Mouse (Mus musculus): ENCODE measurements around the gene Ccdc181. TPM values are rescaled to one million over a fixed set of nuclear protein-coding genes. Genes with fewer than 3 reads are reported as not detected.

Ccdc181 gene
- polyA plus RNA-seq, 1 experiment from 2014 or later, result 13.5 TPM

DNA sequence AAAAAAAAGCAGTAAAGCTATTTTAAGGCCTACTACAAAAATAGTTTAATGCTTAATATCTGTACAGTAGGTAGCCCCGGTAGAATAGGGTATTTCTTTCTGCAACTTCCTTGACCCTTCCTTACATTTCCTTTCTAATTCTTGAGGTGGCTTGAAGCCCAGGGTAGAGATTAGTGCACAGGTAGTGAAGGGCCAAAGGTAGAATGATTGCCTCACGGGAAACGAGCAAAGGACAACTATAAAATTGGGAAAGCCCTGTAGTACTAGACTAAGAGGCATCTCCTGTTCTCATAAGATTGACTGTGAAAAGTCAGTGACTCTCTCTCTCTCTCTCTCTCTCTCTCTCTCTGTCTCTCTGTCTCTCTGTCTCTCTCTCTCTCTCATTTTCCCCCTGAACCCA is 60.0 kb downstream of the Ccdc181 start:
- no peak for ATAC-seq (ENCODE audit: insufficient read depth, low FRiP score, low TSS enrichment)
- WGBS, result 90% methylated on average over 3 of the region's 3 CpGs

DNA sequence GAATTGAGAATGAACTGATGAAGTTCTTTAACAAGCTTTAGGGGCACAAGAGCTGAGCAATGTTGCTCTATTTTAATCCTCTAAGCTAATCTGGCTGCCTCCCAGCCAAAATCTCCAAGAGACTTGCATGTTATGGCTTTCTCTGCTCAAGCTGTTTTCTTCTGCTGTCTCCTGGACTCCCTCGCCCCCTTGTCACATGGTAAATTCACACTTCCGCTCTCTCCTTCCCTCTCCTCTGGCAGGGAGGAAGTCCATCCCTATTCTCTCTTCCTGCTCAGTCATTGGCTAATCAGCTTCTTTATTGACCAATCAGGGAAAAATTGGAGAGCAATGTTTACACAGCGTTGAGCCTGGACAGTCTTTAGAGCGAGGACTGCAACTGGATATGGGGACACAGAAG is 60.5 kb downstream of the Ccdc181 start:
- ATAC-seq (ENCODE audit: insufficient read depth, low FRiP score, low TSS enrichment), result no peak
- no peak for DNase-seq (ENCODE audit: low spot score)
- 87% methylated on average over 4 of the region's 4 CpGs for WGBS
- Histone ChIP-seq H3K4me3 (ENCODE audit: low read depth, low read length) (no peak overlapping the region), H3K36me3 (ENCODE audit: control insufficient read depth, insufficient read depth, low read length) (no peaks in the 10 kb centered on the region), H3K4me1 (ENCODE audit: control insufficient read depth, insufficient read depth, low read length) (no peaks in the 10 kb centered on the region), H3K27me3 (ENCODE audit: control insufficient read depth, insufficient read depth, low read length) (no peaks in the 10 kb centered on the region), H3K9me3 (ENCODE audit: control insufficient read depth, low read length) (no peaks in the 10 kb centered on the region), H3K4me2 (ENCODE audit: low read depth) (no peak overlapping the region), H3K9ac (ENCODE audit: low read length) (no peak overlapping the region), H3K27ac (ENCODE audit: low read depth, low read length) (no peak overlapping the region)

More for the DNA sequence above, 60.0 kb downstream of the Ccdc181 start:
- Histone ChIP-seq H3K4me1 (ENCODE audit: control insufficient read depth, insufficient read depth, low read length) (no peaks in the 10 kb centered on the region), H3K27me3 (ENCODE audit: control insufficient read depth, insufficient read depth, low read length) (no peaks in the 10 kb centered on the region), H3K27ac (ENCODE audit: low read depth, low read length) (no peak overlapping the region), H3K9ac (ENCODE audit: low read length) (no peak overlapping the region), H3K4me3 (ENCODE audit: low read depth, low read length) (no peak overlapping the region), H3K36me3 (ENCODE audit: control insufficient read depth, insufficient read depth, low read length) (no peaks in the 10 kb centered on the region), H3K4me2 (ENCODE audit: low read depth) (no peak overlapping the region), H3K9me3 (ENCODE audit: control insufficient read depth, low read length) (no peaks in the 10 kb centered on the region)
- no peak for DNase-seq (ENCODE audit: low spot score)

Other genes starting within 250 kb of the Ccdc181 start
- gene Sele, start 227.4 kb upstream of the Ccdc181 start, polyA plus RNA-seq (2014; fragmentation: Nextera tagmentation; extraction: Ambion mirVana), result 0.08 TPM in 1 of 2 replicates, not detected in the other
- not detected in 2 replicates for gene Sell, start 213.6 kb upstream of the Ccdc181 start, polyA plus RNA-seq (2014; fragmentation: Nextera tagmentation; extraction: Ambion mirVana)
- not detected in 2 replicates for gene Selp, start 160.3 kb upstream of the Ccdc181 start, polyA plus RNA-seq (2014; fragmentation: Nextera tagmentation; extraction: Ambion mirVana)
- gene F5, start 123.7 kb upstream of the Ccdc181 start, polyA plus RNA-seq (2014; fragmentation: Nextera tagmentation; extraction: Ambion mirVana), result 0.38 and 0.42 TPM in 2 replicates
- gene Slc19a2, start 26.5 kb upstream of the Ccdc181 start, polyA plus RNA-seq (2014; fragmentation: Nextera tagmentation; extraction: Ambion mirVana), result 10.5 and 11.0 TPM in 2 replicates
- 32.4 and 35.4 TPM in 2 replicates for gene Nme7, start 28.5 kb downstream of the Ccdc181 start, polyA plus RNA-seq (2014; fragmentation: Nextera tagmentation; extraction: Ambion mirVana)
- gene Blzf1, start 31.9 kb downstream of the Ccdc181 start, polyA plus RNA-seq (2014; fragmentation: Nextera tagmentation; extraction: Ambion mirVana), result 28.3 and 28.9 TPM in 2 replicates
- gene Atp1b1, start 182.8 kb downstream of the Ccdc181 start, polyA plus RNA-seq (2014; fragmentation: Nextera tagmentation; extraction: Ambion mirVana), result 24.2 and 24.5 TPM in 2 replicates